Mouse (Mus musculus): ENCODE measurements around the gene Pjvk.

The Pjvk gene

GRCm38 (mm10) chr2:76665531-76665930, 17.3 kb downstream of the Pjvk start:
- intact Hi-C loops (cut with DNase I), result no loop called here

GRCm38 (mm10) chr2:76667200-76667599, 18.9 kb downstream of the Pjvk start:
- intact Hi-C loops (cut with DNase I), result no loop called here

GRCm38 (mm10) chr2:76671641-76672040, 23.4 kb downstream of the Pjvk start:
- intact Hi-C loops (cut with DNase I), result no loop called here

- intact Hi-C loops (cut with DNase I), result no loop called here
Observed at GRCm38 (mm10) chr2:76672134-76672745, 24.0 kb downstream of the Pjvk start.

GRCm38 (mm10) chr2:76672966-76673392, 24.7 kb downstream of the Pjvk start, which contains the start of gene Fkbp7:
TSS of gene Fkbp7 (minus strand) at chr2:76673116.
- intact Hi-C loops (cut with DNase I), result no loop called here

GRCm38 (mm10) chr2:76673472-76674081, 25.3 kb downstream of the Pjvk start:
- intact Hi-C loops (cut with DNase I), result no loop called here

GRCm38 (mm10) chr2:76674725-76675427, 26.6 kb downstream of the Pjvk start, which contains the start of gene Plekha3:
TSS of gene Plekha3 (plus strand) at chr2:76675281.
- intact Hi-C loops (cut with DNase I), result no loop called here

- intact Hi-C loops (cut with DNase I), result no loop called here
Observed at GRCm38 (mm10) chr2:76675451-76675850, 27.2 kb downstream of the Pjvk start.

GRCm38 (mm10) chr2:76675949-76676348, 27.7 kb downstream of the Pjvk start:
- intact Hi-C loops (cut with DNase I), result no loop called here

- intact Hi-C loops (cut with DNase I), result no loop called here
Observed at GRCm38 (mm10) chr2:76676401-76677226, 28.3 kb downstream of the Pjvk start.

- intact Hi-C loops (cut with DNase I), result no loop called here
Observed at GRCm38 (mm10) chr2:76682301-76682700, 34.0 kb downstream of the Pjvk start.

GRCm38 (mm10) chr2:76686986-76687385, 38.7 kb downstream of the Pjvk start:
- intact Hi-C loops (cut with DNase I), result no loop called here

- intact Hi-C loops (cut with DNase I), result no loop called here
Observed at GRCm38 (mm10) chr2:76687608-76688007, 39.3 kb downstream of the Pjvk start.

GRCm38 (mm10) chr2:76688162-76688561, 39.9 kb downstream of the Pjvk start:
- intact Hi-C loops (cut with DNase I), result no loop called here

- intact Hi-C loops (cut with DNase I), result no loop called here
Observed at GRCm38 (mm10) chr2:76690436-76691204, 42.3 kb downstream of the Pjvk start.

GRCm38 (mm10) chr2:76693765-76694164, 45.5 kb downstream of the Pjvk start:
- intact Hi-C loops (cut with DNase I), result no loop called here

- intact Hi-C loops (cut with DNase I), result no loop called here
Observed at GRCm38 (mm10) chr2:76695290-76695689, 47.0 kb downstream of the Pjvk start.

- intact Hi-C loops (cut with DNase I), result no loop called here
Observed at GRCm38 (mm10) chr2:76702188-76702587, 53.9 kb downstream of the Pjvk start.

- intact Hi-C loops (cut with DNase I), result no loop called here
Observed at GRCm38 (mm10) chr2:76702751-76703150, 54.5 kb downstream of the Pjvk start.

GRCm38 (mm10) chr2:76705655-76706054, 57.4 kb downstream of the Pjvk start:
- intact Hi-C loops (cut with DNase I), result no loop called here

Data from adrenal gland (tissue).